Mouse (Mus musculus): ENCODE results near the gene Nol10. TPM values are rescaled to one million over a fixed set of nuclear protein-coding genes. Genes with fewer than 3 reads are reported as not detected.

Gene Nol10
- total RNA-seq, 2 experiments from 2014 or later: 5.6 to 7.6 TPM

Small RNAs within 50 kb of the gene (microRNA-seq; reads per million reads assigned to microRNA genes)
- 2.2 to 4.3 reads per million in 2 experiments for gene Mir3066

Other genes starting within 250 kb of the Nol10 start
- 1 to 10 TPM; 2.2 to 2.9 TPM for gene Kcnf1, start 171.6 kb upstream of the Nol10 start, total RNA-seq (2021)
- 10 to 100 TPM; 40.6 to 45.2 TPM for gene Pdia6, start 81.9 kb upstream of the Nol10 start, total RNA-seq (2021)
- gene Atp6v1c2, start 19.1 kb upstream of the Nol10 start, total RNA-seq (2021): not detected
- 100 to 1,000 TPM in 1 of 2 experiments, 10 to 100 TPM in 1; 99.8 to 111 TPM for gene Odc1, start 196.3 kb downstream of the Nol10 start, total RNA-seq (2021)